Mouse (Mus musculus) heart, embryonic 10.5 days (tissue): ENCODE data around the gene Rbms1. TPM values are rescaled to one million over a fixed set of nuclear protein-coding genes. Genes with fewer than 3 reads are reported as not detected.

ENCODE experiments used
- DNase-seq: peaks from one replicate; pipeline ENCODE4 v3.0.0-alpha.2; 2017; ENCODE audit warnings: low spot score
- H3K27ac ChIP-seq: fragments of 300-500 bp; sonication (generic); 2 replicates; pipeline ENCODE4 v1.5.1; 2016; ENCODE audit warnings: mild to moderate bottlenecking
- H3K27me3 ChIP-seq: fragments of 300-500 bp; sonication (generic); 2 replicates; pipeline ENCODE4 v1.6.1; 2016; ENCODE audit warnings: mild to moderate bottlenecking; ENCODE audit not compliant: poor library complexity, insufficient read depth, severe bottlenecking
- H3K36me3 ChIP-seq: fragments of 300-500 bp; sonication (generic); 2 replicates; pipeline ENCODE4 v1.6.1; 2016; ENCODE audit warnings: mild to moderate bottlenecking, moderate library complexity
- H3K4me1 ChIP-seq: fragments of 300-500 bp; sonication (generic); 2 replicates; pipeline ENCODE4 v1.6.1; 2016; ENCODE audit warnings: mild to moderate bottlenecking
- H3K4me3 ChIP-seq: fragments of 300-500 bp; sonication (generic); 2 replicates; pipeline ENCODE4 v1.5.1; 2016; ENCODE audit warnings: mild to moderate bottlenecking, moderate library complexity
- H3K9me3 ChIP-seq: fragments of 300-500 bp; sonication (generic); 2 replicates; pipeline ENCODE4 v1.6.1; 2016; ENCODE audit warnings: mild to moderate bottlenecking, moderate library complexity
- WGBS: fragments of 180-500 bp; shearing (Covaris S2); methylation state at CpG from one replicate; pipeline ENCODE4 v1.1.7; 2016; 5-methylcytosine and 5-hydroxymethylcytosine counted together
- polyA plus RNA-seq: library from polyadenylated mRNA; unstranded; fragments of >200 nt; fragmentation: Nextera tagmentation; extraction: Ambion mirVana; gene quantifications from 2 replicates; pipeline ENCODE4 v1.2.1, GENCODE M21; 2016

The Rbms1 gene
- polyA plus RNA-seq, 1 experiment from 2014 or later = 146 TPM

GRCm38 (mm10) chr2:60869001-60869743 is 93.8 kb downstream of the Rbms1 start:
- H3K9me3 ChIP-seq = no peaks in the 10 kb centered on the region
- no peaks in the 10 kb centered on the region for H3K36me3 ChIP-seq
- no peaks in the 10 kb centered on the region for H3K27me3 ChIP-seq
- 71% methylated on average over 12 of the region's 12 CpGs for WGBS
- H3K4me1 ChIP-seq = peaks cover 92% of the 10 kb centered on the region
- DNase-seq = no peak
- no peak overlapping the region for H3K27ac ChIP-seq
- no peak overlapping the region for H3K4me3 ChIP-seq

GRCm38 (mm10) chr2:60868060-60868662 is 94.8 kb downstream of the Rbms1 start:
- no peaks in the 10 kb centered on the region for H3K9me3 ChIP-seq
- no peak overlapping the region for H3K4me3 ChIP-seq
- WGBS = 55% methylated on average over 4 of the region's 4 CpGs
- no peaks in the 10 kb centered on the region for H3K36me3 ChIP-seq
- DNase-seq = no peak
- peaks cover 91% of the 10 kb centered on the region for H3K4me1 ChIP-seq
- H3K27me3 ChIP-seq = no peaks in the 10 kb centered on the region
- H3K27ac ChIP-seq = no peak overlapping the region

GRCm38 (mm10) chr2:60867304-60867703 is 95.7 kb downstream of the Rbms1 start:
- no peak overlapping the region for H3K4me3 ChIP-seq
- no peak for DNase-seq
- H3K4me1 ChIP-seq = peaks cover 84% of the 10 kb centered on the region
- no peaks in the 10 kb centered on the region for H3K9me3 ChIP-seq
- WGBS = 91% methylated on average over 8 of the region's 8 CpGs
- peaks cover 3% of the 10 kb centered on the region for H3K36me3 ChIP-seq
- no peaks in the 10 kb centered on the region for H3K27me3 ChIP-seq
- H3K27ac ChIP-seq = no peak overlapping the region; the same call in 1 of the 2 replicates

- DNase-seq = no peak
- Histone ChIP-seq H3K27me3 (no peaks in the 10 kb centered on the region), H3K27ac (no peak overlapping the region), H3K36me3 (peaks cover 13% of the 10 kb centered on the region), H3K4me1 (peaks cover 69% of the 10 kb centered on the region), H3K4me3 (no peak overlapping the region), H3K9me3 (no peaks in the 10 kb centered on the region)
- 23% methylated on average over 1 of the region's 1 CpGs for WGBS
Observed at GRCm38 (mm10) chr2:60865869-60866268, 97.1 kb downstream of the Rbms1 start.

GRCm38 (mm10) chr2:60864977-60865376 is 98.0 kb downstream of the Rbms1 start:
- Histone ChIP-seq H3K36me3 (peaks cover 18% of the 10 kb centered on the region), H3K9me3 (no peaks in the 10 kb centered on the region), H3K27me3 (no peaks in the 10 kb centered on the region), H3K4me3 (no peak overlapping the region), H3K4me1 (peaks cover 63% of the 10 kb centered on the region), H3K27ac (peak overlapping the region; percentile 47; the same call in 1 of the 2 replicates)
- no peak for DNase-seq
- 45% methylated on average over 5 of the region's 5 CpGs for WGBS

- H3K4me3 ChIP-seq = no peak overlapping the region
- peaks cover 56% of the 10 kb centered on the region for H3K4me1 ChIP-seq
- no peak for DNase-seq
- peaks cover 24% of the 10 kb centered on the region for H3K36me3 ChIP-seq
- H3K27ac ChIP-seq = 0 out of 2 replicates have a peak overlapping the region, but pooled peaks have one; percentile 47
- H3K27me3 ChIP-seq = no peaks in the 10 kb centered on the region
- no peaks in the 10 kb centered on the region for H3K9me3 ChIP-seq
- 65% methylated on average over 5 of the region's 5 CpGs for WGBS
Observed at GRCm38 (mm10) chr2:60864256-60864795, 98.7 kb downstream of the Rbms1 start.

- Histone ChIP-seq H3K36me3 (peaks cover 28% of the 10 kb centered on the region), H3K27me3 (no peaks in the 10 kb centered on the region), H3K27ac (no peak overlapping the region), H3K4me1 (peaks cover 54% of the 10 kb centered on the region), H3K9me3 (no peaks in the 10 kb centered on the region), H3K4me3 (no peak overlapping the region)
- WGBS = 91% methylated on average over 2 of the region's 2 CpGs
- no peak for DNase-seq
Observed at GRCm38 (mm10) chr2:60863827-60864226, 99.2 kb downstream of the Rbms1 start.

GRCm38 (mm10) chr2:60862913-60863711 is 99.9 kb downstream of the Rbms1 start:
- Histone ChIP-seq H3K27me3 (no peaks in the 10 kb centered on the region), H3K27ac (no peak overlapping the region), H3K9me3 (no peaks in the 10 kb centered on the region), H3K36me3 (peaks cover 35% of the 10 kb centered on the region), H3K4me3 (no peak overlapping the region), H3K4me1 (peaks cover 51% of the 10 kb centered on the region)
- no peak for DNase-seq
- 92% methylated on average over 8 of the region's 8 CpGs for WGBS

GRCm38 (mm10) chr2:60858116-60858515 is 104.9 kb downstream of the Rbms1 start:
- WGBS = 76% methylated on average over 1 of the region's 1 CpGs
- no peak overlapping the region for H3K4me3 ChIP-seq
- H3K36me3 ChIP-seq = peaks cover 39% of the 10 kb centered on the region
- H3K9me3 ChIP-seq = no peaks in the 10 kb centered on the region
- peaks cover 35% of the 10 kb centered on the region for H3K4me1 ChIP-seq
- no peak overlapping the region for H3K27ac ChIP-seq
- no peaks in the 10 kb centered on the region for H3K27me3 ChIP-seq
- DNase-seq = no peak

GRCm38 (mm10) chr2:60856097-60856496 is 106.9 kb downstream of the Rbms1 start:
- Histone ChIP-seq H3K36me3 (peaks cover 26% of the 10 kb centered on the region), H3K4me3 (no peak overlapping the region), H3K4me1 (peaks cover 40% of the 10 kb centered on the region), H3K27ac (no peak overlapping the region), H3K27me3 (no peaks in the 10 kb centered on the region), H3K9me3 (no peaks in the 10 kb centered on the region)
- DNase-seq = no peak
- WGBS = 82% methylated on average over 2 of the region's 2 CpGs

GRCm38 (mm10) chr2:60855006-60855405 is 108.0 kb downstream of the Rbms1 start:
- Histone ChIP-seq H3K4me3 (no peak overlapping the region), H3K27me3 (no peaks in the 10 kb centered on the region), H3K4me1 (peaks cover 41% of the 10 kb centered on the region), H3K9me3 (no peaks in the 10 kb centered on the region), H3K27ac (0 out of 2 replicates have a peak overlapping the region, but pooled peaks have one; percentile 1), H3K36me3 (peaks cover 22% of the 10 kb centered on the region)
- DNase-seq = peak; percentile 82
- WGBS = 13% methylated on average over 4 of the region's 4 CpGs

GRCm38 (mm10) chr2:60851898-60852297 is 111.1 kb downstream of the Rbms1 start:
- Histone ChIP-seq H3K27ac (no peak overlapping the region), H3K4me3 (no peak overlapping the region), H3K36me3 (no peaks in the 10 kb centered on the region), H3K9me3 (no peaks in the 10 kb centered on the region), H3K27me3 (no peaks in the 10 kb centered on the region), H3K4me1 (peaks cover 40% of the 10 kb centered on the region)
- no peak for DNase-seq
- WGBS = 80% methylated on average over 3 of the region's 3 CpGs
